Mouse (Mus musculus) thymus, adult 2 months (tissue): Measurements from ENCODE around the gene Anln.

Experiments used
- CTCF ChIP-seq: fragments of 200-500 bp; IDR thresholded peaks from 2 replicates; pipeline ENCODE4 v1.5.1; 2012; ENCODE audit warnings: mild to moderate bottlenecking, control low read depth, low read length, moderate library complexity, borderline replicate concordance; ENCODE audit not compliant: control insufficient read depth, poor library complexity, insufficient read depth; ENCODE audit errors: extremely low read depth
- POLR2A ChIP-seq: fragments of 200-500 bp; IDR thresholded peaks from 2 replicates; pipeline ENCODE4 v1.6.1; 2012; ENCODE audit warnings: mild to moderate bottlenecking, low read length, control low read depth, moderate library complexity; ENCODE audit not compliant: control insufficient read depth, poor library complexity, insufficient read depth; ENCODE audit errors: extremely low read depth

DNA sequence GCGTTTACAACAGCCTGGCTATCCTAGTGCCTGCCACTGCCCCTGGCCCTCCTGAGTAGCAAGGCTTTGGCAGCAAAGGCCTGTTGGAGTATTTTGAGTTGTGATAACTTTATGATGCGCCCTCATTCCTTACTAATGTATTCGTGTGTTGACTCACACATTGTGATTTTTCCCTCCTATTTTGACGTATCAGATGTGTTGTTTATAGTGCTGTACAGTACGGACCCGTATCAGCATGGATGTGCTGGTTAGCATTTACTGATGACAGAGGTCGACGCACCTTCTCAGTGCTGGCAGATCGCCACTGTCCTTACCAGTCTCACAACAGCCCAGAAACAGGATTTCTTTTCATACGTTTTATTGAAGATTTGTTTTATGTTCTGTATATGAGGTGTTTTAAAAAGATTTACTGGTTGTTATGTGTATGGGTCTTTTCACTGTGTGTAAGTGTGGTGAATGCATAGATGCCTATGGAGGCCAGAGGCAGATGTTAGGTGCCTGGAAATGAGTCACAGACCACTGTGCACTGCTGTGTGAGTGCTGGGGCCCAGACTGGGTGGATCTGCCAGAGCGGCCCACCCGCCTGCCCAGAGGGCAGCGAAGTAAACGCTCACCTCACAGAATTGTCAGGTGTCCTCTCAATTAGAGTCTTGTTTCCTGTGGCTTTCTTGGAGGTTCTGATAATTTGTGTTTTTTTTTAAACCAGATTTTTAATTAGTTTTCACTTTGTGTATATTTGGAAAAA is 39.9 kb upstream of the Anln start:
- no peak for TF ChIP-seq CTCF
- no peak for TF ChIP-seq POLR2A
